Mouse (Mus musculus): ENCODE measurements around the gene Tubd1.
A peak's percentile ranks its signal among the peaks of the same experiment; 100 is the strongest.

Gene Tubd1

GRCm38 (mm10) chr11:86544639-86545299 lies at the start of gene Tubd1, which contains the start of gene Rps6kb1:
Gene Tubd1, plus strand, starts transcription at chr11:86544991.
Gene Rps6kb1, minus strand, starts transcription at chr11:86544805.
- TF ChIP-seq GATA4 (IDR thresholded peaks at IDR 0.05; ENCODE audit: insufficient replicate concordance, low read length): peak; percentile 33; the same call in 1 of the 2 replicates

- no peak for TF ChIP-seq GATA4 (IDR thresholded peaks at IDR 0.05; ENCODE audit: insufficient replicate concordance, low read length)
These were observed 47.4 kb upstream of the Tubd1 start for GRCm38 (mm10) chr11:86497356-86497755.

- TF ChIP-seq GATA4 (IDR thresholded peaks at IDR 0.05; ENCODE audit: insufficient replicate concordance, low read length): no peak
These were observed 46.9 kb upstream of the Tubd1 start for GRCm38 (mm10) chr11:86497908-86498307.

- TF ChIP-seq GATA4 (IDR thresholded peaks at IDR 0.05; ENCODE audit: insufficient replicate concordance, low read length): no peak
These were observed 44.0 kb upstream of the Tubd1 start for GRCm38 (mm10) chr11:86500795-86501194.

- no peak for TF ChIP-seq GATA4 (IDR thresholded peaks at IDR 0.05; ENCODE audit: insufficient replicate concordance, low read length)
These were observed 41.7 kb upstream of the Tubd1 start for GRCm38 (mm10) chr11:86503121-86503520.

- TF ChIP-seq GATA4 (IDR thresholded peaks at IDR 0.05; ENCODE audit: insufficient replicate concordance, low read length): no peak
These were observed 37.5 kb upstream of the Tubd1 start for GRCm38 (mm10) chr11:86507334-86507733.

- TF ChIP-seq GATA4 (IDR thresholded peaks at IDR 0.05; ENCODE audit: insufficient replicate concordance, low read length): no peak
These were observed 36.8 kb upstream of the Tubd1 start for GRCm38 (mm10) chr11:86507991-86508390.

- TF ChIP-seq GATA4 (IDR thresholded peaks at IDR 0.05; ENCODE audit: insufficient replicate concordance, low read length): no peak
These were observed 28.2 kb upstream of the Tubd1 start for GRCm38 (mm10) chr11:86516620-86517019.

- no peak for TF ChIP-seq GATA4 (IDR thresholded peaks at IDR 0.05; ENCODE audit: insufficient replicate concordance, low read length)
These were observed 27.6 kb upstream of the Tubd1 start for GRCm38 (mm10) chr11:86517229-86517628.

- no peak for TF ChIP-seq GATA4 (IDR thresholded peaks at IDR 0.05; ENCODE audit: insufficient replicate concordance, low read length)
These were observed 25.0 kb upstream of the Tubd1 start for GRCm38 (mm10) chr11:86519751-86520150.

- TF ChIP-seq GATA4 (IDR thresholded peaks at IDR 0.05; ENCODE audit: insufficient replicate concordance, low read length): no peak
These were observed 17.3 kb upstream of the Tubd1 start for GRCm38 (mm10) chr11:86527528-86527927.

- TF ChIP-seq GATA4 (IDR thresholded peaks at IDR 0.05; ENCODE audit: insufficient replicate concordance, low read length): no peak
These were observed 12.0 kb upstream of the Tubd1 start for GRCm38 (mm10) chr11:86532834-86533233.

- no peak for TF ChIP-seq GATA4 (IDR thresholded peaks at IDR 0.05; ENCODE audit: insufficient replicate concordance, low read length)
These were observed 10.4 kb upstream of the Tubd1 start for GRCm38 (mm10) chr11:86534201-86534910.

- no peak for TF ChIP-seq GATA4 (IDR thresholded peaks at IDR 0.05; ENCODE audit: insufficient replicate concordance, low read length)
These were observed 6.0 kb upstream of the Tubd1 start for GRCm38 (mm10) chr11:86538786-86539185.

GRCm38 (mm10) chr11:86539716-86540475 lies 4.9 kb upstream of the Tubd1 start:
- TF ChIP-seq GATA4 (IDR thresholded peaks at IDR 0.05; ENCODE audit: insufficient replicate concordance, low read length): no peak

- TF ChIP-seq GATA4 (IDR thresholded peaks at IDR 0.05; ENCODE audit: insufficient replicate concordance, low read length): no peak
These were observed 4.3 kb upstream of the Tubd1 start for GRCm38 (mm10) chr11:86540476-86540845.
